Mouse (Mus musculus) urinary bladder, postnatal 25 days (tissue): Measurements from ENCODE around the gene Alg12.
"Not testable (repeated sequence)": the region's sequence is repeated elsewhere in the genome, so short reads cannot be mapped to it uniquely, and the experiment has no call there.

ENCODE experiments used
- DNase-seq: peaks from one replicate; pipeline ENCODE4 v3.0.0; 2022; ENCODE audit warnings: low spot score

The Alg12 gene

DNA sequence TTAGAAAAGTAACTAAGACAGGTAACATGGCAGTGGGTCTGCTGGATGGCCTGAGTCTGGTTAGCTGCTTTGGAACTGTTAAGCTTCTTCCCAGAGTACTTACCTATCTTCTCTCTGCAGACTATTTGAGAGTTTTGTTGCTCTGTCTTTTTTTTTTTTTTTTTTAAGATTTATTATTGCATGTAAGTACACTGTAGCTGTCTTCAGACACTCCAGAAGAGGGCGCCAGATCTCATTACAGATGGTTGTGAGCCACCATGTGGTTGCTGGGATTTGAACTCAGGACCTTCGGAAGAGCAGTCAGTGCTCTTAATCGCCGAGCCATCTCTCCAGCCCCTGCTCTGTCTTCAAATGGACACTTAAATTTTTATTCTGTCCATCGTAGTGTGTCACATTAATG, 44.5 kb downstream of the Alg12 start:
- DNase-seq, result not testable (repeated sequence)

DNA sequence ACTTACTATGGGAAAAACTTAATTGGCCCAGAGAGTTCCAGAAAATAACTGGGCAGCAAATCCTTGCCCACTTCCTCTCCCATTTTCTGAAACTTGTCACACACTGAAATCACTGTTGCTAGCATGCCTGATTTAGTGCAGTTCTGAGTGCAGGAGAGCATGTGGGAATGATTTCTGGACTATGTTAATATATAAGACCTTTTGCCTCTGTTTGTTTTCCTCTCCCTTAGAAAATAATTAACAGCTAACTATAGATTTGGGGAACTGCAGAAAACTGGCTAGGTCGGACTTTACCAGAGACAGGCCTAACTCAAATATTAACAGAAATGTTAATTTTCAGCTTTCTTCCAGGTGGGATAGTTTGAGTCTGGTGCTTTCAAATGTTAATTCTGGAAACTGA, 50.6 kb downstream of the Alg12 start:
- no peak for DNase-seq

DNA sequence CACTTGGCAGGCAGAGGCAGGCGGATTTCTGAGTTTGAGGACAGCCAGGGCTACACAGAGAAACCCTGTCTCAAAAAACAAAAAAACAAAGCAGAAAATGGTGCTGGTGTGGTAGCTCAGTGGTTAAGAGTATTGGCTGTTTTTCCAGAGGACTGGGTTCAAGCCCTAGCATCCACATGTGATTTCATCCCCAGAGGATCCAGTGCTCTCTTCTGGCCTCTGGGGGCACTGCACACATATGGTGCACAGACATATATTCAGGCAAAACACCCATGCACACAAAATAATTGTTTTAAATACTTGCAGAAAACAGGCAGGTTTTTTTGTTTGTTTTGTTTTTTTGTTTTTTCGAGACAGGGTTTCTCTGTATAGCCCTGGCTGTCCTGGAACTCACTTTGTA, 53.0 kb downstream of the Alg12 start:
- not testable (repeated sequence) for DNase-seq

DNA sequence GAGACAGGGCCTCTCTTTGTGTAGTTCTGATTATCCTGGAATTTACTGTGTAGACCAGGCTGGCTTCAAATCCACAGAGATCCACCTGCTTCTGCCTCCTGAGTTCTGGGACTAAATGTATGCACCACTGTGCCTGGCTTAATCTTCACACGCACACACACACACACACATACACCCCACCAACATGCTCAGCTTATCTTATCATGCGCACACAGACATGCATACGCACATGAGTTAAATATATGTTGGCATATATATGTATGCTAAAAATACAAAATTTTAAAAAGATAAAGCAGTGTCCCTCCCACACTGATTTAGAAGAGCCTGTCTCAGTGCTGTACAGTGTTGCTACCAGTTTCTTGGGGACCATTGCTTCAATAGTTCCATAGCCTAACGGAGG, 57.6 kb downstream of the Alg12 start:
- DNase-seq, result no peak

DNA sequence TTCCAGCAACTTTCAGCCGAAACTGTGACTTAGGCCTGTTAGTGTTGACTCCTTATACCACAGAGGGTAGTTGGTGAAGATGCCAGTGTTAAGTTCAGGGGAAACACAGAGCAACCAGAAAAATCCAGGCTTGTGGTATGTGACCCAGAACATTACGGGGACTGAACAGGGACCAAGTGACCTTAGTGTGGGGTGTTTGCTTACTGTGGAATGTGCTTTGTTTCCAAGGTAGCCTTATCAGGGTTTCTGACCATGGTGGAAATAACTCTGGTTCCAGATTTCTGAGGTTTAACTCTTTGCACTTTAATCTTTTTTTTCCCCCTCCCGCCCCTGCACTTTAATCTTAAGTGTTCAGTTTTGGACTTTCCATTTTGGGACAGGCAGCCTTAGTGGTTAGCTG, 61.1 kb downstream of the Alg12 start:
- no peak for DNase-seq

- DNase-seq, result no peak
Observed at GRCm38 (mm10) chr15:88755761-88756160, 63.4 kb downstream of the Alg12 start.
